Mouse (Mus musculus) cerebellum, adult 2 months (tissue): Measurements from ENCODE around the gene Rnf34.

Experiments used
- CTCF ChIP-seq: fragments of 200-500 bp; IDR thresholded peaks from 2 replicates; pipeline ENCODE4 v1.5.1; 2011; ENCODE audit warnings: low read depth, mild to moderate bottlenecking, control low read depth, low read length, moderate library complexity, borderline replicate concordance; ENCODE audit not compliant: insufficient read depth
- POLR2A ChIP-seq: fragments of 200-500 bp; IDR thresholded peaks from 2 replicates; pipeline ENCODE4 v1.6.1; 2011; ENCODE audit warnings: low read length, control low read depth, borderline replicate concordance; ENCODE audit not compliant: insufficient read depth

GRCm38 (mm10) chr5:122890396-122890795, 40.5 kb downstream of the Rnf34 start:
- no peak for TF ChIP-seq POLR2A
- no peak for TF ChIP-seq CTCF
